Mouse (Mus musculus) cortical plate, adult 2 months (tissue): Measurements from ENCODE around the gene Olfr1167.

ENCODE experiments used
- CTCF ChIP-seq: fragments of 200-500 bp; IDR thresholded peaks from 2 replicates; pipeline ENCODE4 v1.5.1; 2011; ENCODE audit warnings: mild to moderate bottlenecking, control low read depth, low read length; ENCODE audit not compliant: insufficient read depth; ENCODE audit errors: extremely low read depth
- POLR2A ChIP-seq: fragments of 200-500 bp; IDR thresholded peaks from 2 replicates; pipeline ENCODE4 v1.6.1; 2011; ENCODE audit warnings: mild to moderate bottlenecking, low read length, control low read depth; ENCODE audit not compliant: insufficient read depth; ENCODE audit errors: extremely low read depth

DNA sequence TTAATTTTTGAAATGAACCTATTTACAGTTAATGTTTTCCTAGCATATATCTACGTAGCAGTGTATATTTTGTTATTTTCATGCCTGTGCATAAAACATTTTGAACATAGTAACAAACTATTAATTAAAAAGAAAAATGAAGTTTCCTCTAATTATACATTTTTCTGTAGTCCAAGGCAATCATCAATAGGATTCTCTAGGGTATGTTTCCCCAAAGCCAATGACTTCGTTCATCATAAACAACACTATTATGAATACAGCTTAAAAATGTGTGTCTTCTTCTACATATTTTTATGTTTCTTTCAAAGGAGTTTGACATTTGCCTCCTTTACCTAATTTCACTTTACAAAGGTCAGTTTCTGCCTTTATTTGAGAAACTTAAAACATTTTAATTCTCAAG lies 26.6 kb upstream of the Olfr1167 start, which contains the start of gene Olfr1168:
- TF ChIP-seq CTCF (no peak), POLR2A (no peak)
